Mouse (Mus musculus): Measurements from ENCODE around the gene Abcd3. TPM values are rescaled to one million over a fixed set of nuclear protein-coding genes. Genes with fewer than 3 reads are reported as not detected.
"Not testable (repeated sequence)": the region's sequence is repeated elsewhere in the genome, so short reads cannot be mapped to it uniquely, and the experiment has no call there.

Abcd3 gene
- polyA plus RNA-seq, 2 experiments, result 6.1 to 16.5 TPM

GRCm38 (mm10) chr3:121790442-121790841 is 24.7 kb downstream of the Abcd3 start:
- Histone ChIP-seq H3K4me2 (ENCODE audit: low read depth) (no peak overlapping the region), H3K27ac (no peak overlapping the region), H3K4me3 (ENCODE audit: insufficient read depth in 1 of 2, low read depth in 2 of 2, low read length in 2 of 2) (no peak overlapping the region), H3K9ac (replicated peaks) (no peak overlapping the region), H3K9me3 (ENCODE audit: control insufficient read depth, low read length) (no peaks in the 10 kb centered on the region), H3K4me1 (replicated peaks; ENCODE audit: control insufficient read depth in 2 of 2, insufficient read depth in 2 of 2, low read length in 1 of 2) (0 out of 4 replicates have a peak, but pooled peaks cover 0 to 5% of the 10 kb centered on the region in 2 experiments), H3K27me3 (ENCODE audit: control insufficient read depth, insufficient read depth, low read length) (no peaks in the 10 kb centered on the region), H3K36me3 (replicated peaks; ENCODE audit: control insufficient read depth, insufficient read depth, low read depth) (no peaks in the 10 kb centered on the region)
- WGBS (ENCODE audit: insufficient replicate concordance), result 66% methylated on average over 5 of the region's 5 CpGs
- ATAC-seq (ENCODE audit: insufficient read depth) (no peak), DNase-seq (ENCODE audit: low read depth in 3 of 3, low spot score in 3 of 3) (no peak)
- TF ChIP-seq CTCF (IDR thresholded peaks at IDR 0.05; ENCODE audit: low read depth), result no peak
- TF ChIP-seq EP300 (IDR thresholded peaks at IDR 0.05; ENCODE audit: low read depth), result no peak

- 60% methylated on average over 5 of the region's 5 CpGs for WGBS (ENCODE audit: insufficient replicate concordance)
- Histone ChIP-seq H3K4me2 (ENCODE audit: low read depth) (no peak overlapping the region), H3K27me3 (ENCODE audit: control insufficient read depth, insufficient read depth, low read length) (no peaks in the 10 kb centered on the region), H3K36me3 (replicated peaks; ENCODE audit: control insufficient read depth, insufficient read depth, low read depth) (no peaks in the 10 kb centered on the region), H3K4me1 (replicated peaks; ENCODE audit: control insufficient read depth in 2 of 2, insufficient read depth in 2 of 2, low read length in 1 of 2) (0 out of 4 replicates have a peak, but pooled peaks cover 0 to 5% of the 10 kb centered on the region in 2 experiments), H3K9ac (replicated peaks) (no peak overlapping the region), H3K4me3 (ENCODE audit: insufficient read depth in 1 of 2, low read depth in 2 of 2, low read length in 2 of 2) (no peak overlapping the region), H3K9me3 (ENCODE audit: control insufficient read depth, low read length) (no peaks in the 10 kb centered on the region), H3K27ac (no peak overlapping the region)
- ATAC-seq (ENCODE audit: insufficient read depth) (no peak), DNase-seq (ENCODE audit: low read depth in 3 of 3, low spot score in 3 of 3) (no peak)
- no peak for TF ChIP-seq CTCF (IDR thresholded peaks at IDR 0.05; ENCODE audit: low read depth)
- TF ChIP-seq EP300 (IDR thresholded peaks at IDR 0.05; ENCODE audit: low read depth), result no peak
Observed at GRCm38 (mm10) chr3:121789790-121790189, 25.3 kb downstream of the Abcd3 start.

- no peak overlapping the region for H3K9ac ChIP-seq (replicated peaks)
- no peaks in the 10 kb centered on the region for H3K4me1 ChIP-seq (replicated peaks; ENCODE audit: control insufficient read depth in 2 of 2, insufficient read depth in 2 of 2, low read length in 1 of 2)
- WGBS (ENCODE audit: insufficient replicate concordance), result 68% methylated on average over 6 of the region's 6 CpGs
- no peaks in the 10 kb centered on the region for H3K36me3 ChIP-seq (replicated peaks; ENCODE audit: control insufficient read depth, insufficient read depth, low read depth)
- H3K9me3 ChIP-seq (ENCODE audit: control insufficient read depth, low read length), result no peaks in the 10 kb centered on the region
- no peak overlapping the region for H3K4me3 ChIP-seq (ENCODE audit: insufficient read depth in 1 of 2, low read depth in 2 of 2, low read length in 2 of 2)
- DNase-seq (ENCODE audit: low read depth in 3 of 3, low spot score in 3 of 3) (no peak), ATAC-seq (ENCODE audit: insufficient read depth) (no peak)
- H3K27me3 ChIP-seq (ENCODE audit: control insufficient read depth, insufficient read depth, low read length), result no peaks in the 10 kb centered on the region
- no peak for TF ChIP-seq EP300 (IDR thresholded peaks at IDR 0.05; ENCODE audit: low read depth)
- TF ChIP-seq CTCF (IDR thresholded peaks at IDR 0.05; ENCODE audit: low read depth), result no peak
- no peak overlapping the region for H3K4me2 ChIP-seq (ENCODE audit: low read depth)
- H3K27ac ChIP-seq, result no peak overlapping the region
Observed at GRCm38 (mm10) chr3:121783020-121783419, 32.1 kb downstream of the Abcd3 start.

GRCm38 (mm10) chr3:121777943-121778342 is 37.2 kb downstream of the Abcd3 start:
- no peak overlapping the region for H3K9ac ChIP-seq (replicated peaks)
- no peaks in the 10 kb centered on the region for H3K4me1 ChIP-seq (replicated peaks; ENCODE audit: control insufficient read depth in 2 of 2, insufficient read depth in 2 of 2, low read length in 1 of 2)
- DNase-seq (ENCODE audit: low read depth in 3 of 3, low spot score in 3 of 3) (peak in 1 of 3 experiments; percentile 4), ATAC-seq (ENCODE audit: insufficient read depth) (no peak)
- no peak overlapping the region for H3K4me3 ChIP-seq (ENCODE audit: insufficient read depth in 1 of 2, low read depth in 2 of 2, low read length in 2 of 2)
- no peak overlapping the region for H3K4me2 ChIP-seq (ENCODE audit: low read depth)
- WGBS (ENCODE audit: insufficient replicate concordance), result 55% methylated on average over 7 of the region's 7 CpGs
- H3K36me3 ChIP-seq (replicated peaks; ENCODE audit: control insufficient read depth, insufficient read depth, low read depth), result no peaks in the 10 kb centered on the region
- H3K27me3 ChIP-seq (ENCODE audit: control insufficient read depth, insufficient read depth, low read length), result no peaks in the 10 kb centered on the region
- no peak overlapping the region for H3K27ac ChIP-seq
- H3K9me3 ChIP-seq (ENCODE audit: control insufficient read depth, low read length), result no peaks in the 10 kb centered on the region
- TF ChIP-seq CTCF (IDR thresholded peaks at IDR 0.05; ENCODE audit: low read depth), result peak; percentile 79
- TF ChIP-seq EP300 (IDR thresholded peaks at IDR 0.05; ENCODE audit: low read depth), result no peak

- 73% methylated on average over 4 of the region's 4 CpGs for WGBS (ENCODE audit: insufficient replicate concordance)
- H3K27me3 ChIP-seq (ENCODE audit: control insufficient read depth, insufficient read depth, low read length); H3K4me1 ChIP-seq (replicated peaks; ENCODE audit: control insufficient read depth in 2 of 2, insufficient read depth in 2 of 2, low read length in 1 of 2); DNase-seq (ENCODE audit: low read depth in 3 of 3, low spot score in 3 of 3); ATAC-seq (ENCODE audit: insufficient read depth); H3K36me3 ChIP-seq (replicated peaks; ENCODE audit: control insufficient read depth, insufficient read depth, low read depth); H3K9ac ChIP-seq (replicated peaks); H3K27ac ChIP-seq; H3K9me3 ChIP-seq (ENCODE audit: control insufficient read depth, low read length); H3K4me3 ChIP-seq (ENCODE audit: insufficient read depth in 1 of 2, low read depth in 2 of 2, low read length in 2 of 2); H3K4me2 ChIP-seq (ENCODE audit: low read depth): not testable (repeated sequence)
Observed at GRCm38 (mm10) chr3:121773336-121773735, 41.8 kb downstream of the Abcd3 start.

Data from liver, embryonic 14.5 days (tissue).